Mouse (Mus musculus) cerebellum, postnatal 36 days (tissue): ENCODE data around the gene Stac2.

Source experiments
- DNase-seq, 2 experiments: peaks; one replicate each; pipeline ENCODE4 v3.0.0; 2021 to 2022; ENCODE audit warnings: mixed read lengths in 2 of 2

Stac2 gene

GRCm38 (mm10) chr11:98052989-98053834, at the start of gene Stac2:
Stac2 (minus strand) TSS chr11:98053462.
- DNase-seq: peak; percentile 47 to 67

- no peak for DNase-seq
Observed at GRCm38 (mm10) chr11:98101332-98101731, 48.1 kb upstream of the Stac2 start.

- no peak for DNase-seq
Observed at GRCm38 (mm10) chr11:98090583-98090982, 37.3 kb upstream of the Stac2 start.

GRCm38 (mm10) chr11:98088224-98088623, 35.0 kb upstream of the Stac2 start:
- peak in 1 of 2 experiments; percentile 22 for DNase-seq

- no peak for DNase-seq
Observed at GRCm38 (mm10) chr11:98086574-98086973, 33.3 kb upstream of the Stac2 start.

- no peak for DNase-seq
Observed at GRCm38 (mm10) chr11:98086141-98086540, 32.9 kb upstream of the Stac2 start.

- no peak for DNase-seq
Observed at GRCm38 (mm10) chr11:98082745-98083144, 29.5 kb upstream of the Stac2 start.

- DNase-seq: no peak
Observed at GRCm38 (mm10) chr11:98080450-98080849, 27.2 kb upstream of the Stac2 start.

GRCm38 (mm10) chr11:98077086-98077485, 23.8 kb upstream of the Stac2 start:
- peak in 1 of 2 experiments; percentile 17 for DNase-seq

- DNase-seq: peak; percentile 94 to 98
Observed at GRCm38 (mm10) chr11:98075195-98075808, 22.0 kb upstream of the Stac2 start.

- no peak for DNase-seq
Observed at GRCm38 (mm10) chr11:98073442-98073841, 20.2 kb upstream of the Stac2 start.

GRCm38 (mm10) chr11:98067255-98067654, 14.0 kb upstream of the Stac2 start:
- no peak for DNase-seq

GRCm38 (mm10) chr11:98066201-98066600, 12.9 kb upstream of the Stac2 start:
- no peak for DNase-seq

- DNase-seq: peak; percentile 54 to 61
Observed at GRCm38 (mm10) chr11:98061904-98062562, 8.8 kb upstream of the Stac2 start.

GRCm38 (mm10) chr11:98061441-98061840, 8.2 kb upstream of the Stac2 start:
- DNase-seq: no peak

- DNase-seq: no peak
Observed at GRCm38 (mm10) chr11:98060104-98060692, 6.9 kb upstream of the Stac2 start.

- DNase-seq: no peak
Observed at GRCm38 (mm10) chr11:98059662-98060061, 6.4 kb upstream of the Stac2 start.

- DNase-seq: peak; percentile 32 to 39
Observed at GRCm38 (mm10) chr11:98057998-98058397, 4.7 kb upstream of the Stac2 start.

GRCm38 (mm10) chr11:98057466-98057865, 4.2 kb upstream of the Stac2 start:
- DNase-seq: no peak

- no peak for DNase-seq
Observed at GRCm38 (mm10) chr11:98052129-98052988, 903 bp downstream of the Stac2 start.

- DNase-seq: no peak
Observed at GRCm38 (mm10) chr11:98051611-98052128, 1.6 kb downstream of the Stac2 start.

GRCm38 (mm10) chr11:98050940-98051339, 2.3 kb downstream of the Stac2 start:
- no peak for DNase-seq
